Mouse (Mus musculus): ENCODE measurements at regions not wholly inside any gene's neighbourhood (a gene's known extent, or its start where the extent isn't known, plus 50 kb on each side); places are given as distances from the start of the nearest gene placed in this dataset.
"Not testable (repeated sequence)": the region's sequence is repeated elsewhere in the genome, so short reads cannot be mapped to it uniquely, and the experiment has no call there.

GRCm38 (mm10) chr10:118922120-118922519, 52.1 kb upstream of the Dyrk2 start:
- TF ChIP-seq CTCF, EP300 (IDR thresholded peaks at IDR 0.05; ENCODE audit: low read depth): not testable (repeated sequence)
